Mouse (Mus musculus) CH12F3 (cell line): ENCODE results near the gene Cnep1r1.

ENCODE experiments used
- in situ Hi-C: fragments of 300-500 bp; cut with MboI; formaldehyde crosslinking; loops from 2 replicates; pipeline ENCODE4 v1.14.3; 2020; ENCODE audit warnings: low sequenced_read_pairs

Gene Cnep1r1

DNA sequence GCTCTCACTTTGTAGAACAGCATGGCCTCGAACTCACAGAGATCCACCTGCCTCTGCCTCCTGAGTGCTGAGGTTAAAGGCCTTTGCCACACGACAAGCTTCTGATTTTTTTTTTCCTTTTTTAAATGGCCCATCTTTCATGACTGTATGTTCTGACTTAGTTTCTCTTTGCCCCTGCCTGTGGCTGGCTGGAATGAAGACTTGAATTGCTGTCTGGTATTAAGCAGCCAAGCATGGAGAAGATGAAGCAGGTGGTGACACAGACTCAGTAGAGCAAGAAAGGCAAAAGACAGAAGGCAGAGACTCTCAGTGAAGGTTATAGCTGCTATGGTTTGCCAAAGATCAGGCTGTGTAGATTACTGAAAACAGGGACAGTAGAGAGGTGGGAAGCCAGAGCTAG is 64.6 kb downstream of the Cnep1r1 start:
- in situ Hi-C loops, result no loop called here
